Mouse (Mus musculus): Measurements from ENCODE around the gene Cep83.

Cep83 gene

GRCm38 (mm10) chr10:94780618-94781262 is 92.3 kb downstream of the Cep83 start:
- DNase-seq = no peak

- peak in 1 of 2 experiments; percentile 51 for DNase-seq
Observed at GRCm38 (mm10) chr10:94789205-94789604, 100.8 kb downstream of the Cep83 start.

GRCm38 (mm10) chr10:94793914-94794313 is 105.5 kb downstream of the Cep83 start:
- no peak for DNase-seq

- DNase-seq = no peak
Observed at GRCm38 (mm10) chr10:94794666-94795244, 106.3 kb downstream of the Cep83 start.

- DNase-seq = no peak
Observed at GRCm38 (mm10) chr10:94798128-94798527, 109.7 kb downstream of the Cep83 start.

GRCm38 (mm10) chr10:94799485-94800239 is 111.2 kb downstream of the Cep83 start:
- no peak for DNase-seq

- no peak for DNase-seq
Observed at GRCm38 (mm10) chr10:94800677-94801354, 112.4 kb downstream of the Cep83 start.

GRCm38 (mm10) chr10:94804029-94804908 is 115.8 kb downstream of the Cep83 start:
- DNase-seq = peak in 1 of 2 experiments; percentile 50

GRCm38 (mm10) chr10:94804909-94805220 is 116.4 kb downstream of the Cep83 start:
- DNase-seq = no peak

GRCm38 (mm10) chr10:94807323-94807722 is 118.9 kb downstream of the Cep83 start:
- no peak for DNase-seq

GRCm38 (mm10) chr10:94808275-94808674 is 119.8 kb downstream of the Cep83 start:
- DNase-seq = no peak

- no peak for DNase-seq
Observed at GRCm38 (mm10) chr10:94809946-94810472, 121.6 kb downstream of the Cep83 start.

GRCm38 (mm10) chr10:94811907-94812851 is 123.7 kb downstream of the Cep83 start:
- DNase-seq = no peak

GRCm38 (mm10) chr10:94818127-94818526 is 129.7 kb downstream of the Cep83 start:
- no peak for DNase-seq

GRCm38 (mm10) chr10:94818781-94819665 is 130.6 kb downstream of the Cep83 start:
- DNase-seq = peak; percentile 23 to 46

- DNase-seq = peak in 1 of 2 experiments; percentile 47
Observed at GRCm38 (mm10) chr10:94823971-94824760, 135.7 kb downstream of the Cep83 start.

GRCm38 (mm10) chr10:94825951-94826350 is 137.5 kb downstream of the Cep83 start:
- no peak for DNase-seq

- no peak for DNase-seq
Observed at GRCm38 (mm10) chr10:94826436-94826835, 138.0 kb downstream of the Cep83 start.

- no peak for DNase-seq
Observed at GRCm38 (mm10) chr10:94827325-94827724, 138.9 kb downstream of the Cep83 start.
